Mouse (Mus musculus) liver, embryonic 14.5 days (tissue): ENCODE results near the gene Fbxw4. TPM values are rescaled to one million over a fixed set of nuclear protein-coding genes. Genes with fewer than 3 reads are reported as not detected.

ENCODE experiments used
- ATAC-seq: fragments of 200-750 bp; cut with Nextera tagmentation; 2 replicates; pipeline ENCODE4 v1.8.0; 2017; ENCODE audit warnings: moderate number of reproducible peaks, mild to moderate bottlenecking, moderate library complexity; ENCODE audit not compliant: insufficient read depth
- DNase-seq, 3 experiments: peaks; one replicate each; pipeline ENCODE4 v3.0.0-alpha.2; 2012 to 2013; ENCODE audit warnings: low read depth in 3 of 3, low spot score in 3 of 3
- H3K27ac ChIP-seq: fragments of 300-500 bp; sonication (generic); 2 replicates; pipeline ENCODE4 v1.5.1; 2014; ENCODE audit warnings: moderate library complexity, mild to moderate bottlenecking, control low read depth, inconsistent platforms
- H3K27me3 ChIP-seq: fragments of 300-500 bp; sonication (generic); 2 replicates; pipeline ENCODE4 v1.6.1; 2014; ENCODE audit warnings: mild to moderate bottlenecking, low read length, moderate library complexity; ENCODE audit not compliant: control insufficient read depth, insufficient read depth
- H3K36me3 ChIP-seq: fragments of 300-500 bp; sonication (generic); replicated peaks from 2 replicates; pipeline ENCODE4 v1.6.1; 2014; ENCODE audit warnings: low read depth; ENCODE audit not compliant: control insufficient read depth, insufficient read depth
- H3K4me1 ChIP-seq, 2 experiments: fragments of 200-500 bp in 1 of 2; fragments of 300-500 bp in 1 of 2; sonication (generic) in 1 of 2; replicated peaks; 2 replicates each; pipeline ENCODE4 v1.6.1; 2012 to 2014; ENCODE audit warnings: antibody characterized with exemption in 1 of 2, inconsistent platforms in 1 of 2, low read length in 1 of 2; ENCODE audit not compliant: control insufficient read depth in 2 of 2, insufficient read depth in 2 of 2
- H3K4me2 ChIP-seq: fragments of 300-500 bp; sonication (generic); 2 replicates; pipeline ENCODE4 v1.6.1; 2014; ENCODE audit warnings: low read depth, mild to moderate bottlenecking, control low read depth, moderate library complexity
- H3K4me3 ChIP-seq, 2 experiments: fragments of 200-500 bp in 1 of 2; fragments of 300-500 bp in 1 of 2; sonication (generic) in 1 of 2; 2 replicates each; pipeline ENCODE4 v1.5.1; 2012 to 2014; ENCODE audit warnings: low read depth in 2 of 2, low read length in 2 of 2, mild to moderate bottlenecking in 2 of 2, control low read depth in 1 of 2, inconsistent platforms in 1 of 2, moderate library complexity in 1 of 2; ENCODE audit not compliant: insufficient read depth in 1 of 2
- H3K9ac ChIP-seq: fragments of 300-500 bp; sonication (generic); replicated peaks from 2 replicates; pipeline ENCODE4 v1.6.1; 2014; ENCODE audit warnings: mild to moderate bottlenecking, control low read depth, moderate library complexity
- H3K9me3 ChIP-seq: fragments of 300-500 bp; sonication (generic); 2 replicates; pipeline ENCODE4 v1.6.1; 2016; ENCODE audit warnings: low read length, mixed read lengths; ENCODE audit not compliant: control insufficient read depth
- CTCF ChIP-seq: IDR thresholded peaks from 2 replicates; pipeline ENCODE4 v1.5.1; 2016; ENCODE audit warnings: antibody characterized with exemption, low read depth, control low read depth
- EP300 ChIP-seq: IDR thresholded peaks from 2 replicates; pipeline ENCODE4 v1.6.1; 2016; ENCODE audit warnings: antibody characterized with exemption, low read depth
- WGBS: fragments of 180-500 bp; shearing (Covaris S2); extraction: QIAGEN DNeasy Blood & Tissue Kit; methylation state at CpG from one replicate; pipeline ENCODE4 v1.1.7; 2014; ENCODE audit not compliant: insufficient replicate concordance; 5-methylcytosine and 5-hydroxymethylcytosine counted together
- polyA plus RNA-seq, 2 experiments: library from polyadenylated mRNA; depleted of rRNA in 1 of 2; stranded (reverse) in 1 of 2; unstranded in 1 of 2; fragments of >200 nt; fragmentation: Nextera tagmentation in 1 of 2; extraction: Ambion mirVana in 1 of 2; gene quantifications; 2 replicates each; pipeline versions ENCODE4 v1.2.1 to v1.2.3; 2012 to 2014

The Fbxw4 gene
- polyA plus RNA-seq, 2 experiments: 2.5 to 14.5 TPM

DNA sequence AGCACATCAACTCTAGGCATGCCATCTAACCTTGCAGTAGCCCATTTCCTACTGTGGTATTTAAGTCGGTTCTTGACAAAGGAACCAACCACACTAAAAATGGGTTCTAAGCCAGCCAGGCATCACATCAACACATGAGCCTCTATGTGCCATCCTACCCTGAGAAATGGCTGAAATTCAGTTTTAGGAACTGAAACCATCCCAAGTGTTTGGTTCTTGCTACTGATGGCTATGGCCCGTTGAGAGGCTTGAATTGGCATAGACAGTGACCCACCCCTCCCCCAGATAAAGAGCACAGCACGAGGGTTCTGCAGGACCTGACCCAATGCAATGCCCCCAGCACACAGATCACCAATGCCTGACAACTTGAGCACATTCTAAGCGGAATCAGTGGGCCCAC, 36.4 kb downstream of the Fbxw4 start:
- Histone ChIP-seq H3K27ac (no peak overlapping the region), H3K27me3 (no peaks in the 10 kb centered on the region), H3K9me3 (no peaks in the 10 kb centered on the region), H3K4me3 (no peak overlapping the region), H3K9ac (no peak overlapping the region), H3K4me1 (peaks cover 3 to 6% of the 10 kb centered on the region in 2 experiments), H3K4me2 (no peak overlapping the region), H3K36me3 (no peaks in the 10 kb centered on the region)
- ATAC-seq: no peak
- no peak for DNase-seq
- WGBS: 62% methylated on average over 4 of the region's 4 CpGs
- no peak for TF ChIP-seq EP300
- TF ChIP-seq CTCF: no peak

DNA sequence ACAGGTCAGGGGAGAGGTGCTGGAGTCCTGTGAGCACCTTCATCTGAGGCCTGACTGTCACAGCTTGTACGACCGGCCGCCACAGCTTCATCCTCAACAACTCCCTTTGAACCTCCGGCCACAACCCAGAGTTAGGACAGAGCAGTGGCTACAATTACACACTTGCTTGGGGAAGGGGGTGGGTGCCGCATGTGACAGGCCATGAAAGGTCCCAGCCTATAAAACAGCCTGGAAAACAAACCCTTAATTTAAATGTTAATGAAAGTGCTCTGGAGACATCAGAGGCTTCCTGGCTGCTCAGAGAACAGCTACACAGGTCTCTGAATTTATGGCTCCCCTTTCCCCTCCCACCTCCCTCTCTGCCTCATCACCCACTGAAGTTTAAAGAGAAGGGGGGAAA, 38.0 kb downstream of the Fbxw4 start:
- DNase-seq (no peak), ATAC-seq (no peak)
- H3K36me3 ChIP-seq: no peaks in the 10 kb centered on the region
- no peak overlapping the region for H3K27ac ChIP-seq
- H3K4me3 ChIP-seq: no peak overlapping the region
- TF ChIP-seq EP300 (no peak), CTCF (no peak)
- H3K4me1 ChIP-seq: peaks cover 0 to 5% of the 10 kb centered on the region in 2 experiments; a peak in 2 of 4 replicates
- 77% methylated on average over 5 of the region's 5 CpGs for WGBS
- no peak overlapping the region for H3K4me2 ChIP-seq
- H3K27me3 ChIP-seq: no peaks in the 10 kb centered on the region
- no peak overlapping the region for H3K9ac ChIP-seq
- no peaks in the 10 kb centered on the region for H3K9me3 ChIP-seq

DNA sequence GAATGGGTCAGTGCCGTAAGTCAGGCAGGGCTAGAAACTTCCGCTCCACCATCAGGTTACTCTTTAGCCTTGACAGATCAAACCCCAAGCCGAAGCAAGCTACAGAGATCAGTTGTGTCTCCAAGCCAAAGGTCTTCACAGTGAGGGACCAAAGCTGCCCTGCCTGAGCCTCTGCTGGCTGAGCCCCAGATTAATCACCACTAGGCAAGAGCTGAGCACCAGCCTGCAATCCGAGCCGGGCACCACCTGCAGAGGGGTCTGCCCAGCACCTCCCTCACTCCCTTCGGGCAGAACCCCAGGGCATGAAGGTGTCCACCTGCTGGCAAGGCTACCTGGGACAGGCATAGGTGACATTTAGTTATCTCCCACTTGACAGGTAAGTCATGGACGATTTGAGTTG, 39.1 kb downstream of the Fbxw4 start:
- TF ChIP-seq CTCF: no peak
- TF ChIP-seq EP300: no peak
- no peak for ATAC-seq
- no peaks in the 10 kb centered on the region for H3K4me1 ChIP-seq
- no peaks in the 10 kb centered on the region for H3K36me3 ChIP-seq
- no peak overlapping the region for H3K9ac ChIP-seq
- H3K4me2 ChIP-seq: no peak overlapping the region
- no peak overlapping the region for H3K4me3 ChIP-seq
- 74% methylated on average over 7 of the region's 7 CpGs for WGBS
- no peaks in the 10 kb centered on the region for H3K27me3 ChIP-seq
- H3K9me3 ChIP-seq: no peaks in the 10 kb centered on the region
- DNase-seq: no peak
- no peak overlapping the region for H3K27ac ChIP-seq

DNA sequence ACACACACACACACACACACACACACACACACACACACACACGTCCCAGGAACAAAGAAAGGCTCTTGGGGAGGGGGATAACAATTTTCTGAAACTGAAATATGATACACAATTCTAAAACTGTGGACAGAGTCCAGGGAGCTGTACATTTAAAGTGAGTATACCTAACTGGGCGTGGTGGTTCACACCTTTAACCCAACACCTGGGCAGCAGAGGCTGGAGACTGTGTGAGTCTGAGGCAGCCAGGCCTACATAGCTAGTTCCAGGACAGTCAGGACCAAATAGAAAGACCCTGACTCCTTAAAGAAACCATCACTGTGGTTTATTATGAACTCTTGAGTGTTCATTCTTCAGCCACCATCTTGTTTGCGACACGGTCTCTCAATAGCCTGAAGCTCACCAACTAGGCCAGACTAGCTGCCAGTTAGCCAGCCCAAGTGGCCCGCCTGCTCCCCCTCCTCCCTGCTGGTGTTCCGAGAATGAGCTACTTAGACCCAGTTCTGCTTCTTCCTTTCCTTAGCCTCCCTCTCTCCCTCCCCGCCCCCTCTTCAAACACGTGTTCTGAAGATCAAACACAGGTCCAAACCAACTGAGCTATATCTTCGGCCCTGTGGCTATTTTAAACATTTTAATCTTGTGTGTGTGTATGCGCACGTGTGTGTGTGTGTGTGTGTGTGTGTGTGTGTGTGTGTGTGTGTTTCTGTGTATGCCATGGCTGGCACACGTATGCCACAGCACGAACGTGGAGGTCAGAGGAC, 40.2 kb downstream of the Fbxw4 start:
- ATAC-seq (no peak), DNase-seq (no peak)
- H3K36me3 ChIP-seq: no peaks in the 10 kb centered on the region
- 75% methylated on average over 14 of the region's 14 CpGs for WGBS
- H3K4me2 ChIP-seq: no peak overlapping the region
- no peak overlapping the region for H3K9ac ChIP-seq
- no peak overlapping the region for H3K4me3 ChIP-seq
- no peak overlapping the region for H3K27ac ChIP-seq
- H3K27me3 ChIP-seq: no peaks in the 10 kb centered on the region
- TF ChIP-seq EP300 (no peak), CTCF (no peak)
- peaks cover 0 to 3% of the 10 kb centered on the region in 2 experiments; a peak in 3 of 4 replicates for H3K4me1 ChIP-seq
- H3K9me3 ChIP-seq: no peaks in the 10 kb centered on the region

DNA sequence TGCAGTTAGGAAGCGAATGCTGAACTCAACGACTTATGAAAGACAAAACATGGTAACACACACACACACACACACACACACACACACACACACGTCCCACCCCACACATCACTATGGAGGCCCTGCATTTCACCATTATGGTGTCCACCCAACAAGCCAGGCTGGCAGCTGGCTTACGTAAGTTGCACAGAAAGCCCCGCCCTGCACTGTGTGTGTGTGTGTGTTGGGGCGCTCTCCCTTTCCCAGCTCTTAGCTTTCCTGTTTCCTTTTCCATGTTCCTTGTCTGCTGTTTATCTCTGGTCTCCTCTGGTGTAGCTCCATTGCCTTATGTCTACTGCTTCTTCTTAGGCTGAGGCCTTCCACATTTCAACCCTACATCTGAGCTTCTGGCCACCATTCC, 41.9 kb downstream of the Fbxw4 start:
- no peak for TF ChIP-seq EP300
- TF ChIP-seq CTCF: no peak
- Histone ChIP-seq H3K4me2 (no peak overlapping the region), H3K27ac (no peak overlapping the region), H3K27me3 (no peaks in the 10 kb centered on the region), H3K4me1 (peaks cover 0 to 3% of the 10 kb centered on the region in 2 experiments; a peak in 3 of 4 replicates), H3K9me3 (no peaks in the 10 kb centered on the region), H3K4me3 (no peak overlapping the region), H3K36me3 (no peaks in the 10 kb centered on the region), H3K9ac (no peak overlapping the region)
- no peak for DNase-seq
- ATAC-seq: no peak
- 77% methylated on average over 6 of the region's 6 CpGs for WGBS
